Mouse (Mus musculus) heart, embryonic 13.5 days (tissue): ENCODE data around the gene Olfr64. TPM values are rescaled to one million over a fixed set of nuclear protein-coding genes. Genes with fewer than 3 reads are reported as not detected.
A peak's percentile ranks its signal among the peaks of the same experiment; 100 is the strongest.

Experiments
- ATAC-seq: fragments of 200-750 bp; cut with Nextera tagmentation; 2 replicates; pipeline ENCODE4 v1.8.0; 2017; ENCODE audit warnings: moderate TSS enrichment; ENCODE audit not compliant: insufficient number of reproducible peaks, low FRiP score, low TSS enrichment; ENCODE audit errors: extremely low read depth
- H3K27ac ChIP-seq: fragments of 300-500 bp; sonication (generic); replicated peaks from 2 replicates; pipeline ENCODE4 v1.5.1; 2015; ENCODE audit warnings: moderate library complexity, mild to moderate bottlenecking, inconsistent platforms
- H3K27me3 ChIP-seq: fragments of 300-500 bp; sonication (generic); replicated peaks from 2 replicates; pipeline ENCODE4 v1.6.1; 2015; ENCODE audit warnings: mild to moderate bottlenecking, inconsistent platforms
- H3K36me3 ChIP-seq: fragments of 300-500 bp; sonication (generic); 2 replicates; pipeline ENCODE4 v1.6.1; 2015; ENCODE audit warnings: mild to moderate bottlenecking, inconsistent platforms
- H3K4me1 ChIP-seq: fragments of 300-500 bp; sonication (generic); 2 replicates; pipeline ENCODE4 v1.6.1; 2015; ENCODE audit warnings: inconsistent platforms
- H3K4me2 ChIP-seq: fragments of 300-500 bp; sonication (generic); 2 replicates; pipeline ENCODE4 v1.6.1; 2015; ENCODE audit warnings: inconsistent platforms, mild to moderate bottlenecking, moderate library complexity
- H3K4me3 ChIP-seq: fragments of 300-500 bp; sonication (generic); 2 replicates; pipeline ENCODE4 v1.5.1; 2015; ENCODE audit warnings: moderate library complexity, mild to moderate bottlenecking, inconsistent platforms
- H3K9ac ChIP-seq: fragments of 300-500 bp; sonication (generic); 2 replicates; pipeline ENCODE4 v1.6.1; 2015; ENCODE audit warnings: inconsistent platforms, mild to moderate bottlenecking, moderate library complexity
- H3K9me3 ChIP-seq: fragments of 300-500 bp; sonication (generic); 2 replicates; pipeline ENCODE4 v1.6.1; 2016; ENCODE audit warnings: inconsistent platforms
- WGBS: fragments of 180-500 bp; shearing (Covaris S2); methylation state at CpG from one replicate; pipeline ENCODE4 v1.1.7; 2015; ENCODE audit warnings: mixed read lengths; 5-methylcytosine and 5-hydroxymethylcytosine counted together
- polyA plus RNA-seq: library from polyadenylated mRNA; unstranded; fragments of >200 nt; fragmentation: Nextera tagmentation; extraction: Ambion mirVana; gene quantifications from 2 replicates; pipeline ENCODE4 v1.2.1, GENCODE M21; 2015

The Olfr64 gene
- polyA plus RNA-seq: not detected in 2 replicates

GRCm38 (mm10) chr7:103894385-103894784 is at the start of gene Olfr64:
TSS of gene Olfr64 (minus strand) at chr7:103894485.
- 73% methylated on average over 1 of the region's 1 CpGs for WGBS
- no peak for ATAC-seq
- no peaks in the 10 kb centered on the region for H3K9me3 ChIP-seq
- H3K9ac ChIP-seq: no peak within 1 kb of the TSS
- H3K27ac ChIP-seq: no peak within 1 kb of the TSS
- no peak within 1 kb of the TSS for H3K4me3 ChIP-seq
- H3K27me3 ChIP-seq: no peaks in the 10 kb centered on the region
- H3K36me3 ChIP-seq: no peaks in the 10 kb centered on the region
- H3K4me2 ChIP-seq: no peak within 1 kb of the TSS
- no peaks in the 10 kb centered on the region for H3K4me1 ChIP-seq

DNA sequence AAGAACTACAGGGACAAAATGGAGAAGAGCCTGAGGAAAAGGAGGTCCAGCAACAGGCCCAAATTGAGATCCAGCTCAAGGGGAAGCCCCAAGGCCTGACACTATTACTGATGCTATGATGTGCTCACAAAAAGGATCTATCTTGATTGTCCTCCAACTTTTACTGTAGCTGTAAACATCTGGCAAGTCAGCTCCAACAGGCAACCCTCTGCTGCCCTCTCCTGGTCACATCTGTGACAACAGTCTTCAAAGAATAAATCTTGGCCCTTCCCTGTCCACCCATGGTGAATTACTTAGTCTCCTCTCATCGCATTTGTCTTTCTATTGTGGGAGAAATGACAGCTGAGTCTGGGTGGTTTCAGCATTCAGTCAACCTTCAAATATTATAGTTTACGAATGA is 48.4 kb upstream of the Olfr64 start:
- H3K36me3 ChIP-seq: no peaks in the 10 kb centered on the region
- no peak overlapping the region for H3K27ac ChIP-seq
- ATAC-seq: no peak
- H3K4me1 ChIP-seq: no peaks in the 10 kb centered on the region
- no peak overlapping the region for H3K4me3 ChIP-seq
- H3K27me3 ChIP-seq: no peaks in the 10 kb centered on the region
- H3K9me3 ChIP-seq: no peaks in the 10 kb centered on the region
- H3K4me2 ChIP-seq: no peak overlapping the region
- H3K9ac ChIP-seq: no peak overlapping the region
- WGBS: 22% methylated on average over 2 of the region's 2 CpGs

DNA sequence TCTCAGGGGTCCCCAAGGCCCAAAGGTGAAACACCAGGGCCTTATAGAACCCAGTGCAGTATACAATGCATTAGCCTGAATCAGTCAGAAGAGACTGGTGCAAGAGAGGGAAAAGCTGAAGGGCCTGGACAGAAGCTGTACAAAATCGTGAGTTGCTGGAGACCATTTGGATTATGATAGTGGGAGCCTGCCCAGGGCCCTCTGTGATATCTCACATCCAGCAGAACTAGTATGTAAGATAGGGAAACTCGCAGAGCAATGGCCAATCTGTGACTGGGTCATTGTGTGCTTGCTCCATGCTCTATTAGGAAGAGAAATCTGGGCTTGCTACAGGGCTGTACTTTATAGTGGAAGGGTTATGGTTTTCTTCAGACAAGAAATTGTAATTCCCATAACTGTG is 40.0 kb upstream of the Olfr64 start, which contains the start of gene Olfr632:
Gene Olfr632 (plus strand): TSS at position 84 of the 400 bp plus-strand sequence.
- Histone ChIP-seq H3K36me3 (no peaks in the 10 kb centered on the region), H3K4me3 (no peak within 1 kb of the TSS), H3K4me2 (no peak within 1 kb of the TSS), H3K4me1 (no peaks in the 10 kb centered on the region), H3K9ac (no peak within 1 kb of the TSS), H3K27ac (no peak within 1 kb of the TSS), H3K27me3 (no peaks in the 10 kb centered on the region), H3K9me3 (no peaks in the 10 kb centered on the region)
- no peak for ATAC-seq
- 36% methylated on average over 2 of the region's 2 CpGs for WGBS

DNA sequence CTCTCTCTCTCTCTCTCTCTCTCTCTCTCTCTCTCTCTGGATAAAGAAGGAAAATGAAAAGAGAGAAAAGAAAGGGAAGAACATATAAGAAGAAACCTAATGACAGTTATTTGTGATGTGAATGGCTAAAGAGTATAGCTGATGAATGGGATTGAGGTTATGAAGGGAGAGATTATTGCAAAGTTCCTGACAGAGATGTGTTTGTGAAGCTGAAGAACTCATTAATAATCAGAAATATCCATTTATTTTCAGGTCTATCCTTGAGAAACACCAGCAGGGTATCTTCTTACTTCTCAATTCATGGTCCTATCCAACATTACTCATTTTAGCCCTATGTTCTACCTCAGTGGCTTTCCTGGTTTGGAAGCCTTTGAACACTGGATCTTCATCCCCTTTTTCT is 34.2 kb upstream of the Olfr64 start, which contains the start of gene Olfr631:
Gene Olfr631 (plus strand): TSS at position 301 of the 400 bp plus-strand sequence.
- Histone ChIP-seq H3K4me1 (no peaks in the 10 kb centered on the region), H3K9me3 (no peaks in the 10 kb centered on the region), H3K4me3 (no peak within 1 kb of the TSS), H3K4me2 (no peak within 1 kb of the TSS), H3K27ac (no peak within 1 kb of the TSS), H3K36me3 (no peaks in the 10 kb centered on the region), H3K9ac (no peak within 1 kb of the TSS), H3K27me3 (no peaks in the 10 kb centered on the region)
- no peak for ATAC-seq

- Histone ChIP-seq H3K4me2 (no peak overlapping the region), H3K4me3 (no peak overlapping the region), H3K36me3 (no peaks in the 10 kb centered on the region), H3K27me3 (peaks cover 17% of the 10 kb centered on the region), H3K9me3 (no peaks in the 10 kb centered on the region), H3K9ac (no peak overlapping the region), H3K4me1 (peaks cover 6% of the 10 kb centered on the region), H3K27ac (no peak overlapping the region)
- no peak for ATAC-seq
Measured at GRCm38 (mm10) chr7:103915338-103915737, 21.1 kb upstream of the Olfr64 start.

DNA sequence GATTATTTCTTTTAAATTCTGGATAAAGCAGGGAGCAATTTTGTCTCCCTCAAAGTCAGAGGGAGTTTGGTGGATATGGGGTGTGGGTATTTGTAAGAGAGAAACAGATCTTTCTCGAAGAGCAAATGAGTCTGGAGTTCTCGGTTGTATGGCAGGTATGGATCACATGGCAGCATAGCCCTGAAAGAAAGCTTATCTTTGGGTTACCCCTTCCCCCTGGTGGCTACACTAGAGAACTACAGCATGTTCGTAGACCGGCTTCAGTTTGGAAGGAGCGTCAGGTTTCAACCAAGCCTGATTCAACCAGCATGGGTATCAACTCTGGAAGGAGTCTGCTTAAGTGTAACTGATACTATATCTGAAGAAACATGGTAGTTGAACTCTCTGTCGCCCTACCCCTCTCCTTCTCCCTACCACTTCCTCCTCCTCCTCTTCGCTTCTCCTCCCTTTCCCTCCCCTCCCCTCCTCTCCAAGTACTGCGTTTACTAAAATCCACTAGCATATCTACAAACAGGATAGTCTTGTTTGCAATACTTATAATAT is 18.8 kb upstream of the Olfr64 start:
- no peaks in the 10 kb centered on the region for H3K36me3 ChIP-seq
- peaks cover 18% of the 10 kb centered on the region for H3K4me1 ChIP-seq
- no peak overlapping the region for H3K4me2 ChIP-seq
- H3K27ac ChIP-seq: no peak overlapping the region
- no peak overlapping the region for H3K4me3 ChIP-seq
- H3K9ac ChIP-seq: no peak overlapping the region
- peaks cover 17% of the 10 kb centered on the region for H3K27me3 ChIP-seq
- H3K9me3 ChIP-seq: no peaks in the 10 kb centered on the region
- no peak for ATAC-seq
- WGBS: 42% methylated on average over 8 of the region's 8 CpGs

GRCm38 (mm10) chr7:103910047-103910446 is 15.8 kb upstream of the Olfr64 start:
- 0 out of 2 replicates have a peak overlapping the region, but pooled peaks have one; percentile 24 for H3K27ac ChIP-seq

GRCm38 (mm10) chr7:103903187-103903586 is 8.9 kb upstream of the Olfr64 start, which contains the start of gene Olfr65:
TSS of gene Olfr65 (plus strand) at chr7:103903487.
- no peaks in the 10 kb centered on the region for H3K4me1 ChIP-seq
- no peak within 1 kb of the TSS for H3K9ac ChIP-seq
- H3K27me3 ChIP-seq: peaks cover 4% of the 10 kb centered on the region; the same call in 1 of the 2 replicates
- no peak within 1 kb of the TSS for H3K27ac ChIP-seq
- H3K4me3 ChIP-seq: no peak within 1 kb of the TSS
- H3K36me3 ChIP-seq: no peaks in the 10 kb centered on the region
- 64% methylated on average over 2 of the region's 2 CpGs for WGBS
- no peak within 1 kb of the TSS for H3K4me2 ChIP-seq
- no peaks in the 10 kb centered on the region for H3K9me3 ChIP-seq
- ATAC-seq: no peak

More at GRCm38 (mm10) chr7:103910047-103910446, 15.8 kb upstream of the Olfr64 start:
- Histone ChIP-seq H3K4me1 (peaks cover 18% of the 10 kb centered on the region), H3K4me2 (peak overlapping the region; percentile 1; the same call in 1 of the 2 replicates), H3K36me3 (no peaks in the 10 kb centered on the region), H3K4me3 (no peak overlapping the region), H3K9ac (no peak overlapping the region), H3K9me3 (no peaks in the 10 kb centered on the region), H3K27me3 (peaks cover 21% of the 10 kb centered on the region)
- WGBS: 4% methylated on average over 3 of the region's 3 CpGs
- peak; percentile 62 for ATAC-seq

- Histone ChIP-seq H3K4me1 (no peaks in the 10 kb centered on the region), H3K4me3 (no peak within 1 kb of the TSS), H3K27me3 (no peaks in the 10 kb centered on the region), H3K4me2 (no peak within 1 kb of the TSS), H3K36me3 (no peaks in the 10 kb centered on the region), H3K9ac (no peak within 1 kb of the TSS), H3K9me3 (no peaks in the 10 kb centered on the region), H3K27ac (no peak within 1 kb of the TSS)
- no peak for ATAC-seq
Measured at GRCm38 (mm10) chr7:103886152-103886551, 8.1 kb downstream of the Olfr64 start, which contains the start of gene Olfr66. TSS of gene Olfr66 (minus strand) at chr7:103886252.

DNA sequence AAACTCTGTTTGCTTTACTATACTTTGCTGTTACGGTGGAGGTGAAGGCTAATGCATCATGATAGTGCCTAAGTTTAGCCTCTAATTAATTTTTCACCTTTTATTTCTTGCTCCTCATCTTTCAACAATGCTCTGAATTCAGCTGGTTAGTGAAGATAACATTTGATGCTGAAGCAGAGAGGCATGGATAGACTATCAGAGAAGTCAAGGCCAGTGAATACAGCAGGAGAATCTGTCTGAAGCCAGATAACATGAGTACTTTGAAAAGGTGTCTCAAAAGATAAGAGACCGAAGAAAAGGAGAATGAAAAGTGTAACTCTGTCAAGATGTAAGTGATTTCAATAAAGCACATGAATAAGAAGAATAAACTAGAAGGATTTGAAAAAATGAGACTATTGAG is 17.2 kb downstream of the Olfr64 start:
- Histone ChIP-seq H3K27me3 (no peaks in the 10 kb centered on the region), H3K27ac (no peak overlapping the region), H3K9ac (no peak overlapping the region), H3K9me3 (no peaks in the 10 kb centered on the region), H3K36me3 (no peaks in the 10 kb centered on the region), H3K4me1 (no peaks in the 10 kb centered on the region), H3K4me2 (no peak overlapping the region), H3K4me3 (no peak overlapping the region)
- ATAC-seq: no peak
- WGBS: 59% methylated on average over 2 of the region's 2 CpGs

DNA sequence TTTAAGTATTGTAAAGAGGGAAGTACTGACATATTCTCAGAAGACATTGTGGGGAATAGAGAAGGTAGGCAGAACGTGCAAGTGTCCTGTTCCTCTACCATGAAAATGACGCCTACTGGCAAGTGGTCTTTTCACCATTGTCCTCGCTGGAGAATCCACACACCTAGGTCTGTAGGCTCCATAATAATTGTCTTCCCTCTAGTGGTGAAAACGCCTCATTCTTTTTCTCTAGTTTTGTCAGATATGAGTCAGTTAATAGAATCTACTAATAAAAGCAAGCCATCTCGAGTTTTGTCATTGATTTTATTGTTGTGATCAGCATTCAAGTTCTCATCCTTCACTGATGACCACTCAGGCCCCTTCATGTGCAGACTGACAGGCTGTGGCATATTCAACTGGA is 19.8 kb downstream of the Olfr64 start:
- Histone ChIP-seq H3K4me2 (no peak overlapping the region), H3K27me3 (no peaks in the 10 kb centered on the region), H3K36me3 (no peaks in the 10 kb centered on the region), H3K4me3 (no peak overlapping the region), H3K9ac (no peak overlapping the region), H3K27ac (no peak overlapping the region; the same call in 1 of the 2 replicates), H3K4me1 (peaks cover 8% of the 10 kb centered on the region; the same call in 1 of the 2 replicates), H3K9me3 (no peaks in the 10 kb centered on the region)
- WGBS: 41% methylated on average over 5 of the region's 5 CpGs
- no peak for ATAC-seq

DNA sequence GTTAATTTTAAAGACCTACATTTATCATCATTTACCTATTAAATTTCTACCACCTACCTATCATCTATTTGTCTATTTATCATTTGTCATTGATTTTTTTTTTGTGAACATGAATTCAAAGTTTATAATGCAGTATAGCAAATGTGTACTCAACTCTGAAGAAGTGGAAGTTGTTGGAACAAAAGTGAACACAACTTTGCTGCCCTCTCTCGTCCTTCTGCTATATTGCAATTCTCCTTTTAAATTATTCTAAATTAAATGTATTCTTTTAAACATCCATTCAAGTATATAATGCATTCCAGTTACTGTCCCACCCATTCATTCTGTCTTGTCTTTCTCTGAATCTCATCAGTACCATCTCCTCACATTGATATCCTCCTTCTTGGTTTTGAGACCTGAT is 21.2 kb downstream of the Olfr64 start:
- ATAC-seq: no peak
- Histone ChIP-seq H3K27me3 (no peaks in the 10 kb centered on the region), H3K4me1 (peaks cover 8% of the 10 kb centered on the region; the same call in 1 of the 2 replicates)

More for the DNA sequence above, 21.2 kb downstream of the Olfr64 start:
- H3K9ac ChIP-seq: no peak overlapping the region
- no peak overlapping the region for H3K4me3 ChIP-seq
- no peaks in the 10 kb centered on the region for H3K9me3 ChIP-seq
- 0% methylated on average over 1 of the region's 1 CpGs for WGBS
- H3K36me3 ChIP-seq: no peaks in the 10 kb centered on the region
- no peak overlapping the region for H3K27ac ChIP-seq
- H3K4me2 ChIP-seq: peak overlapping the region; percentile 7; the same call in 1 of the 2 replicates
